Mouse (Mus musculus): ENCODE measurements at regions not wholly inside any gene's neighbourhood (a gene's known extent, or its start where the extent isn't known, plus 50 kb on each side); places are given as distances from the start of the nearest gene placed in this dataset.

DNA sequence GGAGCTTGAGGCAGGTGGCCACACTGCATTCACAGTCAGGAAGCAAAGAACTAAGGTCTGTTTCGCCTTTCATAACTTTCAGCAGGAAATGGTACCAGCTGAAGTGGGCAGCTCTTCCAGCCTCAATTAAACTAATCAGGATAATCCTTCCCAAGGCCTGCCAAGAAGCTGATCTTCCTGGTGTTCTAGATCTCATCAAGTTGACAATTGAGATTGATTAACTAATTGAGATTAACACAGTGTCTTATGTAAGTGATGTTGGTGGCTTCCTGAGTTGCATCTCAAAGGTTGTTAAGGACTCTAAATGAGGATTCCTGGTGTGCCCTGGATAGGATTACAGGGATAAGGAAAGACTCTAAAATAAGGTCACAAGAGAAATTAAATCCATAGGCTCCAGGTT lies 273.3 kb upstream of the Irx2 start:
- DNase-seq (ENCODE audit: low read depth) = no peak

DNA sequence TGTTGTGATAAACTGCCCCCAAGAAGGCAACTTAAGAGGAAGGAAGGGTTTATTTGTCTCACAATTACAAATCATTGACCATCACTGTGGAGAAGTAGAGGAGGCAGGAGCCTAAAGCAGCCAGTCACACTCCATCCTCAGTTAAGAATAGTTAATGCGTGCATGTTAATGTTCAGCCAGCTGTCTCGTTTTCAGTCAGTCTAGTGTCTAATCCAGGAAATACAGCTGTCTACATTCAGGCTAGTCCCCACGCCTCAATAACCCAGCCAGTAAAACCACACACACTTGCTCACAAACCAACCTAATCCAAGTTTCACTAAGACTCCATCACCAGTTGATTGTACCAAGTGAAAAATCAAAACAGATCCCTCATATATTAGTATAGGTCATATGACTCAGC lies 272.8 kb upstream of the Irx2 start:
- DNase-seq (ENCODE audit: low read depth) = no peak

DNA sequence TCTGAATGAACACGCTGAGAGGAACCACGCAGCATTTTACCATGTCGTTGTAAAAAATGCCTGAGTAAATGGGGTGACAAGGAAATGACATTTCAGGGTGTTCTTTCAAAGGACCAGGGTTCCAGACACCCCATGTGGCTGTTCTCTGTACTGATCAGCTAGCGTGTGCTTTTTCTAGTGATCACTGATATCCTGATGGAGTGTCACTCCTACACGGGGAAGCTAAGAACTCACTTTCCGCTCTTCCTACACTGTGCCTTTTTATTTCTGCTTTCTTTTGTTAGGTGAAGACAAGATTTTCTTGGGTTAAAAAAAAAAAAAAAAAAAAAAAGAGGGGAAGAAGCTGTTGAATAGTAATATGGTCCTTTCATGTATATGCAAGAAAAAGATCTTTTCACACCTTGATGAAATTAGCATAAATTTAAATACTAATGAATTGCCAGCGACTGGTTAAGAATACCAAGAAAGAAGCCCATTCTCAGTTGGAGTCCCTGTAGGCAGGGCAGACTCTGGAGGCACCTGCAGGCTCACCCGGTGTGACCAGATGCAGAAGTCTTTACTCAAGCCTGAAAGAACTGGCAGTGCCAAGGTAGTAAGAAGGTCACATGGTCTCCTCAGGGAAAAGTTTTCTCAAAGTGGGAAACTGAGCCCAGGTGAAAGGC lies 270.2 kb upstream of the Irx2 start:
- no peak for DNase-seq (ENCODE audit: low read depth)

DNA sequence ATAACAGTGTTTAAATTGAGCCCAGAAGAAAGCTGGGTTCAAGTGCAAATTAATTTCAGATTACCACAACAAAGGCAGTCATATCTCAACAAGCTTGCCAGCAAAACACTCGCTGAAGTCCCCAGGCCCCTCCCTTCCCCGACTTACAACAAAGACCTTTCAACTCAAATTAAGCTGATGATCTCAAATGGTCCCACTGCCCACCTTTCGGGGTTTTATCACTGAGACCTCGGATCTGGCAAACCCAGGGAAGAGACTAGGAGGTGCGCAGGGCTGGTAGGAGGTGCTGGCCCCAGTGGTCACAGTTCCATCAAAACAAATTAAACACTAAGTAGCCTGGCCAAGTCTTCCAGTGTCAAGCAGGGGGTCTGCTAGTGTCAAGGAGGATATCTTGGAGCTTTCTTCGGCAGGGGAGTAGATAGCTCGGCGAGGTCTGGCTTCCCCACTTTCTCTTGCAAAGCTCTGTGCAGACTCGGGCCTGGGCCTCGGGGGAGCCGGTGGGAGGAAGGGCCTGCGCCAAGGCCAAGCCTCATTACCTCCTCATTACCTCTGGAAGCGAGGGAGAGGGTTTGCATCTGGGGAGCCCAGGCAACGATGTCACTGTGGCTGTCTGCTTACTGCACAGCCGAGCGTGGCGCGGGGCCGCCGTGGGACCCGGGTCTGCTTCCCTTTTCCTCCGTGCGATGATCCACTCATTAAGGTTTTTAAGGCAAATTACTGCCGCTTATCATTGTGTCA lies 262.9 kb upstream of the Irx2 start:
- DNase-seq (ENCODE audit: low read depth) = no peak

DNA sequence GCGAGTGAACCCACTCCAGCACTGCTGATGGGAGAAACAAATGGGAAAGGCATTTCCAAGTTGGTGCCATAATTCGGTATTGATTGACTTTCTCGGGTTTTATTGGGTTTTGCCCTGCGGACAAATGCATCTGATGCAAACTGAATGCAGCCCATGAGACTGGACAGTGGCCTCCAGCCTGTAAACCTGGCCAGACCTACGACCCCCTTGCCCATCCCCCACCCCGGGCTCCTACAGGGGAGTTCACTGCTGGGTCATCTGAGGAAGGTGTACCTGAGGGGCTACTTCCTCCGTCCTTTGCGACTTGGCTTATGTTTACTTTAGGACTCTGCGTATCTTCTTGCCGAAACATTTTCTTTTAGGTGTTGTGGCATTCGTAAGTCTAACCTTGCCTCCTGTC lies 262.3 kb upstream of the Irx2 start:
- DNase-seq (ENCODE audit: low read depth) = no peak

DNA sequence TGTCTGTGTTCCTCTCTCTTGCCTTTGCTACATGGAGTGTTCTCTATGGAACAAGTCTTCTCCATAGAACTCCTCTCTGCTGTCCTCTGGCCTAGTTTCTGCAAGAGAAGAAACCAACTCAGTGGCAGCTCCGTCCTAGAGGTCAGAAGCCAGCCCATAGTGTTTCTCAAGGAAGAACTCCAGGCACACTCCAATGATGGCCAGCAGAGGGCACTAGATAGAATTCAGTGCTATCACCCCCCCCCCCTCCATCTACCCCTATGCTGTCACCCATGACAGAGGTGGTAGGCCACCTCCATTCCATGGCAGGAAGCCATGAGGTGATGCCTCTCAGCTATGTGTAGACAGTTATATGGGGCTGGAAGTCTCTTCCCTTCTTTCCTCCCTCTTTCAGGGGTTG lies 258.5 kb upstream of the Irx2 start:
- DNase-seq (ENCODE audit: low read depth) = no peak

DNA sequence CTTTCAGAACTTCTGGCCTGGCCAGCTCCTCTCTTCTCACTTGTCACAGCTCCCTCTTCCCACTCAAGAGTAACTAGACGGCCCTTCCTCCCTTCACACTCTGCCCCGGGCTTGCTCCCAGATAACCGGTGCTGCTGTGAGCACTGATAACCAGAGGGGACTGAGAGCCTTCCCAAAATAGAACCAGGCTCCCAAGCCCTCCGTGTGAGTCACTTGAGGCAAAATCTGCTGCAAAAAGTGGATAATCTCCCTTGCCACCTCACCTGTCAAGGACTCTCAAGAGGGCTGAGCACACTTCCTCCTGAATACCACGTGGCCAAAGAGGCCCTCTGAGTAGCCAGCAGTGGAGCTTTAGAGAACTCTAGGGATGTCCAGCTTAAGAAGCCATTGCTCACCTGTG lies 257.6 kb upstream of the Irx2 start:
- DNase-seq (ENCODE audit: low read depth) = no peak

DNA sequence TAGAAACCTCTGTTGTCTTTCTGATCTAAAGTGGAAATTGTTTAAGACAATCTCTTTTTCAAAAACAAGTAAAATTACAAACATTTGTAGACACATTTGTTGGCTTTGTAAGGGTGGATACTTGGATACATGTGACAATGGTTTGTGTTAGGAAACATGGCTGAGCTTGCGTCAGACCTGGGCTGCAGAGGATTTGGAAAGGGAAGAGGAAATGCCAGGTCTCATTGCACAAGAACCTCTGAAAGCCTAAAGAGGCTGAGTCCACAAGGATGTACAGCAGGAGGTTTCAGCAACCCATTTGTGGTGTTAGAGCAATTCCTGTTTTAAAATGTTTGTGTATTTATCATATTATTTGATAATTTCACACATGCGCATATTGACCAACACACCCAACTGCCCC lies 235.3 kb upstream of the Irx2 start:
- no peak for DNase-seq (ENCODE audit: low read depth)

DNA sequence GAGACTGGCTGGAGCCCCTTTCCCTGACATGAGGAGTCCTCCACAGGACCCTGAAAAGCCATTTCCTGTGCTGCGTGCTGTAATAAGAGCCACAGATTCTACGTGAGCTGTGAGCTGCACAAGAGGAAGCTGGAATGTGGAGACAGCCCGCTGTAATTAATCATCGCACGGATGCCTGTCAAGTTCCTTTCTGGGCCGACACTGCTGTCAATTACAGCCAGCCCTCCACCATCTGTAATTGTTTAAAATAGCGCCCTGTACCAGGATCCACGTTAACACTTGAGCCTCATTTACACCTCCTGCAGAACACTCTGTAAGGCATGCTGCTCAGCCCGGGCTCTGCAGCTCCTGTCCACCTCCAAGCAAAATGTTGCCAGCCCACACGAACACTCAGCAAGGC lies 227.9 kb upstream of the Irx2 start:
- DNase-seq (ENCODE audit: low read depth) = no peak

DNA sequence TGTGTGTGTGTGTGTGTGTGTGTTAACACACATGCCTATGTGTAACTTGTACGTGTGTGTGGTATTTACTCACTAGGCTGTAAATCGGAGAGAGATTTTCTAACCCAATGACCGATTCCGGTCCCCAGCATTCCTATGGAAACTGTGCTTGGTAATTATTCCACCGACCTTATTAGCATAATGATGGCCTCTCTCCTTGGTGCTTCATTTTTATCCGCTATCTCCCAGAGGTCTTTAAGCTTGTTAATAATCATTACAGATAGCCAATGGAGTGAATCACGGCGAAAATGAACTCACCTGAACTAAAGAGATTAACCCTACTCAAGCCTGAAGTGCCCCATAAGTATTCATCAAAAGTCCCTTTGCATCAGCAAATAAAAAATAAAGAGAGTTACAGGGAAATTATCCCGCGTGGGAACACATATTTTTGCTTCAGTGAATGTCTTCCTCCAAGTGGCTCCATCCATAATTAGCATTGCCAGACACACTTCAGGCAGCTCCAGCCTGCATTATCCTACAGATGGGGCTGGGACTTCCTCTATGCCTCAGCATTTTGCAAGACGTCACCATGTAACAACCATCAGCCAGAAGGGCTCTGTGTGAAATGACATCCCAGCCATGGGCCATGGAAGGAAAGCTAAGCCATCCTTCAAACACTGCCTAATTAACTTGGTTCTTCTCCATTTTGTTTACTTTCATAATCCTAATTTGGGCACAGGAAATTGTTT lies 219.2 kb upstream of the Irx2 start:
- DNase-seq (ENCODE audit: low read depth) = no peak

DNA sequence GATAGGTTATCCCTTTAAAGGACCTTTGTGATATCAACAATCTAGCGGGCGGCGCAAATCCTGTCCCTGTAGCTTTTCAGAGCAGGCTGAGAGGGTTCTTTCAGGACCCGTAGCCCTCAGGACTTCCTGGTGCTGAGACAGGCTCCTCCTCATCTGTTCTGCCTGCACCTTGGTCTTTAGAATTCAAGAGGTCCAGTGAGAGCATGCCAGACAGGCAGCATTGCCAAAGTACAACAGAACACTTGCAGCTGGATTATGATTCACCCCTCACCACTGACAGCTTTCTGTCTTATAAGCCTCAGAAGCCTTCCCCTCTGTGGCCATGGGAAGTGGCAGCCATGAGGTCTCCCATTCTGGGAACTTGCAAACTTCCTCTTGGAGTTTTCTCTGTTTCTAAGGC lies 216.0 kb upstream of the Irx2 start:
- no peak for DNase-seq (ENCODE audit: low read depth)

DNA sequence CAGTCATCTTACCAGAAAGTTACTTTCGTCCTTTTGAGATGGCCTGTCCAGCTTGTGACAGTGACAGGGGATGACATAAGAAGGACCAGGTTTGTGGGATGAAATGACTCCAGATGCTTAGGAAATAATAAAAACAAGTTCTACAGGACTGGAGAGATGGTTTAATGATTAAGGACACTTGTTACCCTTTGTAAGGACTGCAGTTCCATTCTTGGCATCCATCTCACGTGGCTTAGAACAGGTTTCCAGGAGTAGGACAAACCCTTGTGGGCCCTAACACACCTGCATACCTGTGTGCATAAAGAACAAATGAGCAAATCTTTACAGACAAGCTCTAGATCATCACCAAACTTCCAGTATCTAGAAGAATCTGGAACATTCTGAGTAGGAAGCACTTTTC lies 211.6 kb upstream of the Irx2 start:
- no peak for DNase-seq (ENCODE audit: low read depth)

DNA sequence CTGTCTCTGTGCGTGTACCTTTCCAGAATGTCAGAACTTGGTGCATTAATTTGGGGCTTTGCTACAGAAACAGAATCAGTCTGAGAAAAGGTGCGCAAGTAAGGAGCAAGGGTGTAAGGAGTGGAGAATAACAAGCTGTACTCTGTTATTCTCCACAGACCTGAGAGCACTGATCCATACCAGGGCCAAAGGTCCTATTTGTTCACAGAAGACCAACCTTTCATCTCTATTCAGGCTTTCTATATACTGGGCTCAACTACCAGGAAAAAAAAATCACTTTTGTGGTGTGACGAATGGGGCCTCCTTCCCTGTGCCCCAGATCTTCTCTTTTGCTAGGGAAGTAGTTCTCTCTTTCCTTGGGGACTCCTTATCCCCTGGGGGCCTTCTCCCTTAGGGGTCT lies 210.8 kb upstream of the Irx2 start:
- no peak for DNase-seq (ENCODE audit: low read depth)

DNA sequence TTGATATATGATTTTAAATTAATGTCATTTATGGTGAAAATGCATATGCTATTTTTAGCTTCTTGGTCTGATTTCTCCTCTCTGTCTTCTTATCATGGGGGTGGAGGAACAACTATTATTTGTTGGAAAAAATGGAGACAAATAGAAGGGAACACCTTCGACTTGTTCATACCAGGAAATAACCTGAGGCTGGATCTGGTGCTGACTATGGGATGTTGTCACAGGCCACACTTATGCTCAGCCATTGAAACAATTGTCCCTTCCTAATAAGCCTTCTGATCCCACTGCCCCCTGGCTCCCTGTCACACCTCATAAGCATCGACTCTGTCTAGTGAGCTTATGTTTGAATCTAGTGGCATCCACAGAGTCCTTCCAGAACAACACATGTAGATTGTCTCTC lies 210.3 kb upstream of the Irx2 start:
- DNase-seq (ENCODE audit: low read depth) = no peak

DNA sequence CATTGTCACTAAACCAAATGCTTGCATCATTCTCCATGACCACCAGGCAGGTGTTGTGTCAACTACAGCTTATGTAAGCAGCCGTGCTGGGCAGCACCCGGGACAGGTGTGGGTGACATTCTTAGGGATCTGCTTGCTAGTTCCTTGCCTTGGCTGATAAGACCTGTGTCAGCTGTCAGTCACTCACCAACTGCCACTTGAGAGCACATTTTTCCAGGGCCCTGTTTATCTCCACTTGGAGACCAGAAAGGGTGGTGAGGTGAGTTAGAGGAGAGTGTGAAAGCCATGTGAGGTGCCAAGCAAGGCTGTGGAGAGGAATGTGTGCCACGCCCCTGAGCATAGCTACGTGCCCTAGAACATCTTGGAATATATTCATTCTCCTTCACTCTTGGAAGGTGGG lies 209.1 kb upstream of the Irx2 start:
- no peak for DNase-seq (ENCODE audit: low read depth)

DNA sequence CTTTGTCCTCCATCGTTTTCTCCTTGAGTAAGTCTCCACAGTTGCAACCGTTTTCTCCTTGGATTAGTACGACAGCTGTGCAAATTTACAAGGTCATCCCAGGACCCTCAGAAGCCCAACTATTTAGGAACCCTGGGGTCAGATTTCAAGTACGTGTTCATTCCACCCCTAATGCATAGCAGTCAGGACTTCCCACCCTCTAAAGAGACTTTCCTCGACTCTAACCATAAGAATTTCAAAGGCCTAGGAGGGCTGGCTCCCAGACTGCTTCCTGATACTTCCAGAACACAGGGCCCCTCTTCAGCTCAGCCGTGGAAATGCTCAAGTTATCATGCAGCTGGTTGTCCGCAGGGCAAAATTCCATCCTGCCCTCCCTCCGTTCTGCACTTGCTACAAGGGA lies 202.7 kb upstream of the Irx2 start:
- no peak for DNase-seq (ENCODE audit: low read depth)

DNA sequence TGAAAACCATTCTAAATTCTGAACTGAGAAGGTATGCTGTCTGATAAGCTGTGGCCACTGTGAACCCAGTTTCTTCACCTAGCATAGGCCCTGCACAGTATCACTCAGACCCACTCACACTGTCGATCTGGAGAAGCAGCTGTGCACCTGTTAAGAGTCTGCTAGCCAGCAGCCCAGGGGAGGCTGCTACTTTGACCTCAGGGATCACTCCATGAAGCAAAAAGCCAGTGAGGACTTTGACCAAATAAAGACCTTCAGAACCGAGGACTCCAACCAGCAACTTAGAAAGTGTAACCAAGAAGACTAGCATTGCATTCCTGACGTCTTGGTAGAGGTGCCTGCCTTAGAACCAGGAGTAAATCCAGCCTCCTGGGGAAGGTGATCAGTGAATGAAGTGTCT lies 183.3 kb upstream of the Irx2 start:
- no peak for DNase-seq (ENCODE audit: low read depth)

DNA sequence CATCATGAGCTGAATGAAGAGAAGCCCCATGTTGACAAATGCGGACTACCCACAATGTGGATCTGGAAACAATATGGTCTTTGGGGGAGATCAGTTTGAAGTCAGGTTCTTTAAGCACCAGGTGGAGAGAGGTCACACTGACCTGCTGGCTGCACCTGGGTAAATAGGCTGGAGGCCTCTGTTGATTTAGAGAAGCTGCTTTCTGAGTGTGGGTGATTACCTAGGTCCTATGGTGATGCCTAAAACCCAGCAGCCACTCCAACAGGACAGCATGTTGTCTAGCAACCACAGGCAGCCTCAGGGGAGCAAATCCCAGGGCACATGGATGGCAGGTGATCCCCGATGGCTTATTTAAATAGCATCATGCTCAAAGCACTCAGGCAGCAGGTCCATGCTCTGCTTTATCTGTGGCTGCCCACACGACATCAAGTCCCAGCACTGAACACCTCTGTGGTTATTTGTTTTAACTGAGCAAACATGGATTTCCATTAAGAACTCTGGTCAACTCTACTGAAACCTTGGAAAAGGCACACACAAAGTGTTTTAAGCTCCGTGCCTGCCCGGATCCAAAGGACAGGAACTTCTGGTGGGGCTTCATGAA lies 180.1 kb upstream of the Irx2 start:
- no peak for DNase-seq (ENCODE audit: low read depth)

DNA sequence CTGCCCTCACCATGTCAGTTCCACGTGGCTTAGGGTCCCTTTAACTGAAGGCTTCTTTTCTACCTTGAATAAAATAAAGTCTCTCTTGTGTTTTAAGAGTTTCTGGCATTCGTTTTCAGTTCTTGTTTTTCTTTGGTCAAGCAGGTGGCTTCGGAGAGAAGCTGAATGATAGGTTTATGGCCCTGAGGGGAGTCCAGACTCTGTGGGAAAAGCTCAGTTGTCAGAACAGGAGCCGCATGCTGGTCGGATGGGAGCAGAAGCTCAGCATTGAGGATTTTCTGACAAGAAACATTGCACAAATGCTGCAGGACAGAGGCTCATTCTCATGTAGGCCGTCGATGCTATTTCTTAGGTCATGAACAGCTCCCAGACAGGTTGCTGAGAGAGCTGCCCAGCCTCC lies 133.3 kb upstream of the Irx2 start:
- no peak for DNase-seq (ENCODE audit: low read depth)

DNA sequence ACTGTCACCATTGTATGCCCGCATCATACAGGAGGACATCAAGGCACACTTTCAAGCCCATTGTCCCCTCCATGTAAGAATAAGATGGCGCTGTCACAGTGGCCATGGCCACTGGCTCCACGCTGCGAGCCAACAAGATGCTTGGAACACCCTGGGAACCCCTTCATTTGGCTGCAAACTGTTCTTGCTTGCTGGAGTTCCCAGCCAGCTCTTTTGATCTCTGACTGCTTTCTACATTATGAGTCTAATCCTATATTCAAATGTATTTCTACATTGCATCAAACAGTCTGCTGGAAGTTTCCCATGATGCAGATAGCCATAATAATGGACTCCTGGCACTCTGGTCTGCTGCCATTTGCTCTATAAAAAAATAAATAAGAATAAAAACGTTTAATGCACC lies 131.6 kb upstream of the Irx2 start:
- no peak for DNase-seq (ENCODE audit: low read depth)

DNA sequence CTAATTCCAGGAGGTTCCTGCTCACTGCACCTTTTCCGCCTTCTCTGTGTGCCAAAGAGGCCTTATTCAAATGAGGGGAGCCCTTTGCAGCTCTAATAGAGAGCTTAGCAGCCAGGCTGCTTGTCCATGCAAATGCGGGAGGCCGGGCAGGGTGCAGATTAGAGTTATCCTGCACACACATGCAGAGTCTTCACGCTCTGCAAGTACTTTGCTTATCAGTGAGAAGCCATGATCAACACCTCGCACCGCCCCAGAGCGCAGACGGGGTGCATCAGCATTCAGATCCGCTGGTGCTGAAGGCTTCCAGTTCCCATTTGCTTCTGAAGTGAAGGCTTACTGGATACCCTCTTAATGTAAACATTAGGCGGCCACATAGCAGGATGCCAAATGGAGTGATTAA lies 131.1 kb upstream of the Irx2 start:
- no peak for DNase-seq (ENCODE audit: low read depth)

DNA sequence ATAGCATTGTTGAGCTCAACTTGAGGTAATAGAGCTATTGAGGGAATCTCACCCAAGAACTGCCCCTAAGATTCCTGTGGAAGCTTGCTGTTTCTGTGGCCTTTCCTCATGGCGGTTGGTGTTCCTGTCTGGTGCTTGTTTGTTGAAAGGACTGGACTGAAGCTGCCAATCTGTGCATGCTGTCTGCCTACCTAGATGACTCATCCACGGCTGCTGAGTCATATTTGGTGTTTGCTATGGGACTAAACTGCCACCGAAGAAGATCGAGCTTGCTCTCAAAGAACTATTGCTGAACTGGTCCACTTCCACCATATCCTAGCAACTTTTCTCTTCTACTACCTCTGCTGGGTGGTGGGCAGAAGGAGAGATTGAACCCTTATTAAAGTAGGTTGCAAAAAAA lies 122.7 kb upstream of the Irx2 start:
- DNase-seq (ENCODE audit: low read depth) = no peak

DNA sequence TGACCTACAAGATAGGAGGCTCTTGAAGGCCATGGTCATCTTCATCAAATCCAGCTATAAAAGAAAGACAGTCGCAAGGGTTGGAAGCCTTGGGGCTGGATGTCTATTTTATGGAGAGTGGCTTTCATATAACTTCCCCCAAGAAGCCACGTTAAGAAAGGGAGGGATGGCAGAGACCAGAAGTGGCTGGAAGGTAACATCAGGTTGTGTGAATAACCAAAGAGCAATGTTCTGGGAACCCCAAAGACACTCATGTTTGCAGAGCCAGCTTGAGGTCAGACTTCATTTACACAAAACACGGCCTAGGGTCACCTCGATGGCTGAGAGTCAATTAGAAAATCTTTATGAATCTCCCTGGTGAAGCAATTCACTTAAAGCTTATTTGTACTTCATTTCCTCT lies 90.0 kb upstream of the Irx2 start:
- DNase-seq (ENCODE audit: low read depth) = no peak

Data from induced T-regulatory cell, adult 2 months (primary cell).